Mouse (Mus musculus): Measurements from ENCODE around the gene Baiap2l1. TPM values are rescaled to one million over a fixed set of nuclear protein-coding genes. Genes with fewer than 3 reads are reported as not detected.

Baiap2l1 gene
- polyA plus RNA-seq, 1 experiment, result not detected

- Histone ChIP-seq H3K4me3 (ENCODE audit: insufficient read depth, low read depth, low read length) (no peak overlapping the region), H3K27ac (ENCODE audit: insufficient read depth, low read depth, low read length) (no peak overlapping the region), H3K4me1 (ENCODE audit: control insufficient read depth, insufficient read depth, low read length) (no peaks in the 10 kb centered on the region)
- 98% methylated on average over 11 of the region's 11 CpGs for WGBS
- TF ChIP-seq POLR2A (IDR thresholded peaks at IDR 0.05; ENCODE audit: insufficient read depth, low read depth, low read length) (no peak), CTCF (IDR thresholded peaks at IDR 0.05; ENCODE audit: insufficient read depth, low read depth, low read length) (no peak)
Measured at GRCm38 (mm10) chr5:144334010-144334409, 23.9 kb downstream of the Baiap2l1 start.

- Histone ChIP-seq H3K4me1 (ENCODE audit: control insufficient read depth, insufficient read depth, low read length) (peaks cover 8% of the 10 kb centered on the region), H3K27ac (ENCODE audit: insufficient read depth, low read depth, low read length) (no peak overlapping the region), H3K4me3 (ENCODE audit: insufficient read depth, low read depth, low read length) (no peak overlapping the region)
- WGBS, result 91% methylated on average over 3 of the region's 3 CpGs
- TF ChIP-seq CTCF (IDR thresholded peaks at IDR 0.05; ENCODE audit: insufficient read depth, low read depth, low read length) (no peak), POLR2A (IDR thresholded peaks at IDR 0.05; ENCODE audit: insufficient read depth, low read depth, low read length) (no peak)
Measured at GRCm38 (mm10) chr5:144322717-144323116, 35.2 kb downstream of the Baiap2l1 start.

GRCm38 (mm10) chr5:144321681-144322080 lies 36.2 kb downstream of the Baiap2l1 start:
- Histone ChIP-seq H3K4me3 (ENCODE audit: insufficient read depth, low read depth, low read length) (no peak overlapping the region), H3K27ac (ENCODE audit: insufficient read depth, low read depth, low read length) (no peak overlapping the region), H3K4me1 (ENCODE audit: control insufficient read depth, insufficient read depth, low read length) (peaks cover 13% of the 10 kb centered on the region)
- WGBS, result 73% methylated on average over 7 of the region's 7 CpGs
- TF ChIP-seq CTCF (IDR thresholded peaks at IDR 0.05; ENCODE audit: insufficient read depth, low read depth, low read length), result no peak
- TF ChIP-seq POLR2A (IDR thresholded peaks at IDR 0.05; ENCODE audit: insufficient read depth, low read depth, low read length), result no peak

GRCm38 (mm10) chr5:144318286-144318685 lies 39.6 kb downstream of the Baiap2l1 start:
- 39% methylated on average over 6 of the region's 6 CpGs for WGBS
- Histone ChIP-seq H3K4me1 (ENCODE audit: control insufficient read depth, insufficient read depth, low read length) (peaks cover 13% of the 10 kb centered on the region), H3K27ac (ENCODE audit: insufficient read depth, low read depth, low read length) (no peak overlapping the region), H3K4me3 (ENCODE audit: insufficient read depth, low read depth, low read length) (no peak overlapping the region)
- TF ChIP-seq CTCF (IDR thresholded peaks at IDR 0.05; ENCODE audit: insufficient read depth, low read depth, low read length), result no peak
- no peak for TF ChIP-seq POLR2A (IDR thresholded peaks at IDR 0.05; ENCODE audit: insufficient read depth, low read depth, low read length)

GRCm38 (mm10) chr5:144317426-144317825 lies 40.5 kb downstream of the Baiap2l1 start:
- Histone ChIP-seq H3K4me1 (ENCODE audit: control insufficient read depth, insufficient read depth, low read length) (peaks cover 13% of the 10 kb centered on the region), H3K4me3 (ENCODE audit: insufficient read depth, low read depth, low read length) (no peak overlapping the region), H3K27ac (ENCODE audit: insufficient read depth, low read depth, low read length) (no peak overlapping the region)
- TF ChIP-seq CTCF (IDR thresholded peaks at IDR 0.05; ENCODE audit: insufficient read depth, low read depth, low read length), result no peak
- TF ChIP-seq POLR2A (IDR thresholded peaks at IDR 0.05; ENCODE audit: insufficient read depth, low read depth, low read length), result no peak
- 72% methylated on average over 8 of the region's 8 CpGs for WGBS

GRCm38 (mm10) chr5:144316442-144316841 lies 41.5 kb downstream of the Baiap2l1 start:
- no peak for TF ChIP-seq CTCF (IDR thresholded peaks at IDR 0.05; ENCODE audit: insufficient read depth, low read depth, low read length)
- no peak for TF ChIP-seq POLR2A (IDR thresholded peaks at IDR 0.05; ENCODE audit: insufficient read depth, low read depth, low read length)
- Histone ChIP-seq H3K27ac (ENCODE audit: insufficient read depth, low read depth, low read length) (no peak overlapping the region), H3K4me1 (ENCODE audit: control insufficient read depth, insufficient read depth, low read length) (peaks cover 13% of the 10 kb centered on the region), H3K4me3 (ENCODE audit: insufficient read depth, low read depth, low read length) (no peak overlapping the region)
- 85% methylated on average over 3 of the region's 3 CpGs for WGBS

GRCm38 (mm10) chr5:144314731-144315494 lies 43.0 kb downstream of the Baiap2l1 start:
- no peak overlapping the region for H3K4me3 ChIP-seq (ENCODE audit: insufficient read depth, low read depth, low read length)
- TF ChIP-seq POLR2A (IDR thresholded peaks at IDR 0.05; ENCODE audit: insufficient read depth, low read depth, low read length) (no peak), CTCF (IDR thresholded peaks at IDR 0.05; ENCODE audit: insufficient read depth, low read depth, low read length) (no peak)
- WGBS, result 97% methylated on average over 12 of the region's 12 CpGs

GRCm38 (mm10) chr5:144313335-144313734 lies 44.6 kb downstream of the Baiap2l1 start:
- 58% methylated on average over 5 of the region's 5 CpGs for WGBS
- TF ChIP-seq POLR2A (IDR thresholded peaks at IDR 0.05; ENCODE audit: insufficient read depth, low read depth, low read length), result no peak
- no peak for TF ChIP-seq CTCF (IDR thresholded peaks at IDR 0.05; ENCODE audit: insufficient read depth, low read depth, low read length)
- H3K27ac ChIP-seq (ENCODE audit: insufficient read depth, low read depth, low read length), result no peak overlapping the region
- no peak overlapping the region for H3K4me3 ChIP-seq (ENCODE audit: insufficient read depth, low read depth, low read length)
- H3K4me1 ChIP-seq (ENCODE audit: control insufficient read depth, insufficient read depth, low read length), result peaks cover 11% of the 10 kb centered on the region

More at GRCm38 (mm10) chr5:144314731-144315494, 43.0 kb downstream of the Baiap2l1 start:
- peaks cover 13% of the 10 kb centered on the region for H3K4me1 ChIP-seq (ENCODE audit: control insufficient read depth, insufficient read depth, low read length)
- no peak overlapping the region for H3K27ac ChIP-seq (ENCODE audit: insufficient read depth, low read depth, low read length)

GRCm38 (mm10) chr5:144312183-144312582 lies 45.7 kb downstream of the Baiap2l1 start:
- Histone ChIP-seq H3K4me3 (ENCODE audit: insufficient read depth, low read depth, low read length) (no peak overlapping the region), H3K4me1 (ENCODE audit: control insufficient read depth, insufficient read depth, low read length) (peaks cover 2% of the 10 kb centered on the region; the same call in 1 of the 2 replicates), H3K27ac (ENCODE audit: insufficient read depth, low read depth, low read length) (no peak overlapping the region)
- 91% methylated on average over 7 of the region's 7 CpGs for WGBS
- TF ChIP-seq CTCF (IDR thresholded peaks at IDR 0.05; ENCODE audit: insufficient read depth, low read depth, low read length) (no peak), POLR2A (IDR thresholded peaks at IDR 0.05; ENCODE audit: insufficient read depth, low read depth, low read length) (no peak)

Measured in olfactory bulb, adult 2 months (tissue).